Mouse (Mus musculus) liver, embryonic 14.5 days (tissue): ENCODE measurements at regions not wholly inside any gene's neighbourhood (a gene's known extent, or its start where the extent isn't known, plus 50 kb on each side); places are given as distances from the start of the nearest gene placed in this dataset.

Experiments
- ATAC-seq: fragments of 200-750 bp; cut with Nextera tagmentation; 2 replicates; pipeline ENCODE4 v1.8.0; 2017; ENCODE audit warnings: moderate number of reproducible peaks, mild to moderate bottlenecking, moderate library complexity; ENCODE audit not compliant: insufficient read depth
- DNase-seq, 3 experiments: peaks; one replicate each; pipeline ENCODE4 v3.0.0-alpha.2; 2012 to 2013; ENCODE audit warnings: low read depth in 3 of 3, low spot score in 3 of 3
- H3K27ac ChIP-seq: fragments of 300-500 bp; sonication (generic); 2 replicates; pipeline ENCODE4 v1.5.1; 2014; ENCODE audit warnings: moderate library complexity, mild to moderate bottlenecking, control low read depth, inconsistent platforms
- H3K27me3 ChIP-seq: fragments of 300-500 bp; sonication (generic); 2 replicates; pipeline ENCODE4 v1.6.1; 2014; ENCODE audit warnings: mild to moderate bottlenecking, low read length, moderate library complexity; ENCODE audit not compliant: control insufficient read depth, insufficient read depth
- H3K36me3 ChIP-seq: fragments of 300-500 bp; sonication (generic); replicated peaks from 2 replicates; pipeline ENCODE4 v1.6.1; 2014; ENCODE audit warnings: low read depth; ENCODE audit not compliant: control insufficient read depth, insufficient read depth
- H3K4me1 ChIP-seq, 2 experiments: fragments of 200-500 bp in 1 of 2; fragments of 300-500 bp in 1 of 2; sonication (generic) in 1 of 2; replicated peaks; 2 replicates each; pipeline ENCODE4 v1.6.1; 2012 to 2014; ENCODE audit warnings: antibody characterized with exemption in 1 of 2, inconsistent platforms in 1 of 2, low read length in 1 of 2; ENCODE audit not compliant: control insufficient read depth in 2 of 2, insufficient read depth in 2 of 2
- H3K4me2 ChIP-seq: fragments of 300-500 bp; sonication (generic); 2 replicates; pipeline ENCODE4 v1.6.1; 2014; ENCODE audit warnings: low read depth, mild to moderate bottlenecking, control low read depth, moderate library complexity
- H3K4me3 ChIP-seq, 2 experiments: fragments of 200-500 bp in 1 of 2; fragments of 300-500 bp in 1 of 2; sonication (generic) in 1 of 2; 2 replicates each; pipeline ENCODE4 v1.5.1; 2012 to 2014; ENCODE audit warnings: low read depth in 2 of 2, low read length in 2 of 2, mild to moderate bottlenecking in 2 of 2, control low read depth in 1 of 2, inconsistent platforms in 1 of 2, moderate library complexity in 1 of 2; ENCODE audit not compliant: insufficient read depth in 1 of 2
- H3K9ac ChIP-seq: fragments of 300-500 bp; sonication (generic); replicated peaks from 2 replicates; pipeline ENCODE4 v1.6.1; 2014; ENCODE audit warnings: mild to moderate bottlenecking, control low read depth, moderate library complexity
- H3K9me3 ChIP-seq: fragments of 300-500 bp; sonication (generic); 2 replicates; pipeline ENCODE4 v1.6.1; 2016; ENCODE audit warnings: low read length, mixed read lengths; ENCODE audit not compliant: control insufficient read depth
- CTCF ChIP-seq: IDR thresholded peaks from 2 replicates; pipeline ENCODE4 v1.5.1; 2016; ENCODE audit warnings: antibody characterized with exemption, low read depth, control low read depth
- EP300 ChIP-seq: IDR thresholded peaks from 2 replicates; pipeline ENCODE4 v1.6.1; 2016; ENCODE audit warnings: antibody characterized with exemption, low read depth
- WGBS: fragments of 180-500 bp; shearing (Covaris S2); extraction: QIAGEN DNeasy Blood & Tissue Kit; methylation state at CpG from one replicate; pipeline ENCODE4 v1.1.7; 2014; ENCODE audit not compliant: insufficient replicate concordance; 5-methylcytosine and 5-hydroxymethylcytosine counted together

GRCm38 (mm10) chr12:56240206-56240605 is 105.5 kb downstream of the Mbip start:
- Histone ChIP-seq H3K4me3 (no peak overlapping the region), H3K27me3 (no peaks in the 10 kb centered on the region), H3K27ac (no peak overlapping the region), H3K4me2 (no peak overlapping the region), H3K4me1 (no peaks in the 10 kb centered on the region), H3K9me3 (no peaks in the 10 kb centered on the region), H3K36me3 (no peaks in the 10 kb centered on the region), H3K9ac (no peak overlapping the region)
- WGBS, result 59% methylated on average over 12 of the region's 12 CpGs
- no peak for DNase-seq
- ATAC-seq, result no peak
- TF ChIP-seq EP300 (no peak), CTCF (no peak)

DNA sequence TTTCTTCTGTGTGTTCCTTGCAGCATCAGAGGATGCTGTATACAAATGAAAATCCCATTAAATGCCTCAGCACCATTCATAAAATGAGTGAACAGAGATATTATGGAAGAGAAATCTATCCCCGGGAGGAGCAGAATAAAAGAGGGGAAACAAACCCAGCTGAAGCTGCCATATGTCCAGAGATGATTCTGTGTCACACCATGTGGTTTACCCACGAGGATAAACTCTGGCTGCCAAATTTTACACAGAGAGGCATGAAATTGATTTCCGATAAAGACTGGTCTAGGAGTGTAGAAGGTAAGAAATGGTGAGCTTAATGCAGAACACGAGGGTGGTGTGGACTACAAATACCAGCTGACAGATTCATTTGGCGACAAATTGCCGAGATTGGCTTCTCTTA is 111.1 kb downstream of the Mbip start:
- 62% methylated on average over 6 of the region's 6 CpGs for WGBS
- ATAC-seq, result no peak
- no peak overlapping the region for H3K27ac ChIP-seq

DNA sequence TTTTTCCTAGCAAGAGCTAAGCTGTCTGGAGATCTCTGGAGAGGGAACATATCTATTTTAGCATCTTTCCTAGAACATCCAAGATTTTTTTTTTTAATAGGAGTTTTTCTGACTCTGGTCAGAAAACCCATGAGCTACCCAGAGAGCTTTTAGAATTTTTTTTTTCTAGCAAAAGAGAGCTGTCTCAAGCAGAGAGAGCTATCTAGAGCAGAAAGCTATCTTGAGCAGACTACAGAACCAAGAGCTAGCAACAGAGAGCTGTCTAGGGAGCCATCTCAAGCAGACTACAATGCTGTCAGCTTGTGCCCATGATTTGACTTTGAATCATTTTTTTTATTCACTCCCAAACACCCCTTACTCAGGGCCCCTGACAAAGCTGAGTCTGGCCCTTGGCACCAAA is 112.5 kb downstream of the Mbip start:
- TF ChIP-seq CTCF (no peak), EP300 (no peak)
- Histone ChIP-seq H3K36me3 (no peaks in the 10 kb centered on the region), H3K9me3 (no peaks in the 10 kb centered on the region), H3K4me2 (no peak overlapping the region), H3K4me1 (no peaks in the 10 kb centered on the region), H3K27me3 (no peaks in the 10 kb centered on the region), H3K9ac (no peak overlapping the region), H3K27ac (no peak overlapping the region), H3K4me3 (no peak overlapping the region)
- DNase-seq (no peak), ATAC-seq (no peak)

More for the DNA sequence above, 111.1 kb downstream of the Mbip start:
- H3K4me3 ChIP-seq, result no peak overlapping the region
- no peaks in the 10 kb centered on the region for H3K36me3 ChIP-seq
- no peak overlapping the region for H3K4me2 ChIP-seq
- no peaks in the 10 kb centered on the region for H3K4me1 ChIP-seq
- DNase-seq, result no peak
- no peaks in the 10 kb centered on the region for H3K9me3 ChIP-seq
- TF ChIP-seq CTCF (no peak), EP300 (no peak)
- no peaks in the 10 kb centered on the region for H3K27me3 ChIP-seq
- no peak overlapping the region for H3K9ac ChIP-seq

GRCm38 (mm10) chr12:56224142-56224895 is 121.4 kb downstream of the Mbip start:
- Histone ChIP-seq H3K27me3 (no peaks in the 10 kb centered on the region), H3K36me3 (no peaks in the 10 kb centered on the region), H3K27ac (no peak overlapping the region), H3K9ac (no peak overlapping the region), H3K9me3 (no peaks in the 10 kb centered on the region), H3K4me1 (no peaks in the 10 kb centered on the region), H3K4me2 (no peak overlapping the region), H3K4me3 (no peak overlapping the region)
- ATAC-seq (no peak), DNase-seq (no peak)
- TF ChIP-seq EP300, result no peak
- no peak for TF ChIP-seq CTCF
- 53% methylated on average over 3 of the region's 3 CpGs for WGBS

- no peak for DNase-seq
- ATAC-seq, result no peak
- no peaks in the 10 kb centered on the region for H3K36me3 ChIP-seq
- no peaks in the 10 kb centered on the region for H3K4me1 ChIP-seq
- H3K4me3 ChIP-seq, result no peak overlapping the region
- H3K4me2 ChIP-seq, result no peak overlapping the region
- no peak overlapping the region for H3K27ac ChIP-seq
- no peak overlapping the region for H3K9ac ChIP-seq
- H3K9me3 ChIP-seq, result no peaks in the 10 kb centered on the region
- no peak for TF ChIP-seq CTCF
- no peak for TF ChIP-seq EP300
- WGBS, result 44% methylated on average over 3 of the region's 3 CpGs
- no peaks in the 10 kb centered on the region for H3K27me3 ChIP-seq
Observed at GRCm38 (mm10) chr12:56193524-56193923, 152.2 kb downstream of the Mbip start.
